Mouse (Mus musculus) kidney, postnatal 14 days (tissue): ENCODE results near the gene A430078G23Rik.
A peak's percentile ranks its signal among the peaks of the same experiment; 100 is the strongest.

Experiments
- DNase-seq: peaks from one replicate; pipeline ENCODE4 v3.0.0; 2022; ENCODE audit warnings: mixed read lengths

A430078G23Rik gene

GRCm38 (mm10) chr8:3350747-3351146 lies 2.5 kb upstream of the A430078G23Rik start:
- DNase-seq, result no peak

DNA sequence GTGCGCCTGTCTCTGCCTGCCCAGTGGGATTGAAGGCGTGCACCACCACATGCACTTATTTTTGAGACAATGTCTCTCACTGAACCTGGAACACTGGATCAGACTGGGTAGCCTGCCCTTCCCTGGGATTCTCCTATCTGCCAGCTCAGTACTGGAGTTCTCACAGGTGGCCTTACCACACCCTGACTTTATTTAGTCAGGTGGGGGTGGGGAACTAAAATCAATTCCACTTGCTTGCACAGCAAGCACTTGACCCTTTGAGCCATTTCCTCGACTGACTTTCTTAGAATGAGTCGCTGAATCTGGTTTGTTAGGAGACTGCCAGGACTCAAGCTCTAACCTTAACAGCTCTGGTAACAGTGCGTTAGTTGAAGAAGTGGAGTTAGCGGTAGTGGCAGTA lies 500 bp upstream of the A430078G23Rik start:
- DNase-seq, result no peak

- DNase-seq, result no peak
These were observed 712 bp downstream of the A430078G23Rik start for GRCm38 (mm10) chr8:3353811-3354442.

DNA sequence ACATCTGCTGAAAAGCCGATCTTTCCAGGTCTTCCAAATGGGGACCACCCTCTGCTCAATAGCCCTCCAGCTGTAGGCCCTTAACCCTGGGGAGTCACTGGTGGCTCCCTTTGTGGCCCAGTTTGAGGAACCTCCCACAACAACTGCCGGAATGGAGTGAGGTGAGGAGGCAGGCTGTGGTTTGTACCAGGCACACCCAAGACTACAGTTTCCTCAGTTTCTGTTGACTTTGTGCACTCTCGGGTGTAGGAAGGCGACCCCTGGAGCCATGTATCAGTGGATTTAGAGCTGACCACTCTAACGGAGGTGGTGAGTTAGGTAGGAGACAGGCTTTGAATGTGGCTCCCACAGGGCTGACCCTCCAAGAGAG lies 1.2 kb downstream of the A430078G23Rik start:
- no peak for DNase-seq

GRCm38 (mm10) chr8:3355586-3355985 lies 2.4 kb downstream of the A430078G23Rik start:
- DNase-seq, result no peak

GRCm38 (mm10) chr8:3358060-3358459 lies 4.8 kb downstream of the A430078G23Rik start:
- DNase-seq, result peak; percentile 83

DNA sequence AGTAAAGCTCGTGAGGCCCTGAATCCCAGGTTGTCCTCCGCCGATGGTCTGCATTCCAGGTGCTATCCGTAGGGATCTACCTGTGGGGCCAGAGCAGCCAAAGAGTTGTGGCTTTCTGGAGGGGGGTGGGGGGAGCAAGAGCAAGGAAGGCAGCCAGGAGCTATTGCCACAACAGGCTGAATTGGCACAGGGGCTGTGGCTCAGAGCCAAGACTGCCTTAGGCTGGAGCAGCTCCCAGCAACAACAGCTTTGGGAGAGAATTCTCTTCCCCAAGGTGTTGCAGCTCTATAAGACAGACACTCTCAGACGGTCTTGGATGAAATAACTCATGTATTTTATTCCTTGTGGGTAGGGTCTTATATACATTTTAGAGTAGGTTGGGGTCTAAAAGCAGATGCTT lies 13.9 kb downstream of the A430078G23Rik start:
- no peak for DNase-seq

DNA sequence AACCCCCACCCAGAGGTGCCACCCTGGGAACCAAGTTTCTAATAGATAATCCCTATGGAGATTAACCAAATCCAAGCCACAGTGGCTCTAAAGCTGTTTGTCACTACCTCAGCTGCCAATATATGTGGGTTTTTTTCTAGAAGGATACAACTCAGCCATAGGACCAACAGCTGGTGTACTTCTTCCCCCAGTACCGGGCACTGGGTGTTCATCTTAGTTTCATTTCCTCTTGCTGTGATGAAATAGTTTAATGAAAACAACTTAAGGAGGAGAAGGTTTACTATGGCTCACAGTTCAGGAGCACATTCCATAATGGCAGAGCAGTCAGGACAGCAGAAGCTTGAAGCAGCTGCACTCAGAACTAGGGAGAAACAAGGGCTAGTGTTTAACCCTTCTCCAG lies 14.9 kb downstream of the A430078G23Rik start:
- DNase-seq, result no peak

- no peak for DNase-seq
These were observed 22.5 kb downstream of the A430078G23Rik start for GRCm38 (mm10) chr8:3375748-3376147.

- no peak for DNase-seq
These were observed 23.5 kb downstream of the A430078G23Rik start for GRCm38 (mm10) chr8:3376641-3377274.

DNA sequence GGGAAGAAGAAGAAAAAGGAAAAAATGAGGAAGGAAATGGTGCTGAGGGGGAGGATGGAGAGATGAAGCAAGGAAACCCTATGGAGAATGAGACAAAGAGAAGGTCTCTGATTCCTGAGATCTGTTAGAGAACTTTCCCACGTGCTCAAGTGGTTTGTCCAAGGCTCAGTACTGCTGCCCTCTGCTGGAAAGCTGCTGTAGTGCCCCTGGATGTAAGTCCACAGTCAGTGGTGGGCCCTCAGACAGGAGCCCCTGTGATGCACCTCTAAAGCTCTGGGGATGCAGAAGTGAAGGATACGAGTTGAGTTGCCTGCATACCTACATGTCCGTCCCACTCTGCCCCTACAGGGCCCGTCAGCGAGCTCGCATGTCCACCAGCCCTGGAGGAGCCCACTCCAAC lies 34.1 kb downstream of the A430078G23Rik start:
- peak; percentile 75 for DNase-seq

GRCm38 (mm10) chr8:3388591-3389338 lies 35.5 kb downstream of the A430078G23Rik start:
- DNase-seq, result no peak

GRCm38 (mm10) chr8:3389506-3389905 lies 36.3 kb downstream of the A430078G23Rik start:
- no peak for DNase-seq

- no peak for DNase-seq
These were observed 39.1 kb downstream of the A430078G23Rik start for GRCm38 (mm10) chr8:3392293-3392692.

- peak; percentile 94 for DNase-seq
These were observed 39.8 kb downstream of the A430078G23Rik start, which contains the start of gene Arhgef18 for GRCm38 (mm10) chr8:3392771-3393710. Arhgef18 (plus strand) TSS chr8:3393006.

DNA sequence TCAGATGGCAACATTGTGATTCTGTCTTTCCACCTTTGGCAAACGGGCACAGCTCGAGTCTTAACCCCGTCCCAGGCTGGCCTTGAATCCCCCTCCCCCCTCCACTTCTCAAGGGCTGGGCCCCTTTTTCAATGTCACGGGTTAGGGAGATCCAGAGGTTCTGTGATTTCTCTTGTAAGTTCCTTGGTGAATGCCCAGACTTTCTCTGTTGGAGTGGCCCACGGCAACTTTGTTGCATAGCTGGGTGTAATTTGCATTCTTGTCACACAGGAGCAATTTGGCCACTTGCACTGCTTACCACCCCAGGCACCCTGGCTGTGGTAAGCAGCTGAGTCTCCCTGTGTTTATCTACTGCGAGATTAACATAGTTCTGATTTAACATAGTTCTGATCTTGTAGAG lies 41.4 kb downstream of the A430078G23Rik start:
- DNase-seq, result peak; percentile 71

DNA sequence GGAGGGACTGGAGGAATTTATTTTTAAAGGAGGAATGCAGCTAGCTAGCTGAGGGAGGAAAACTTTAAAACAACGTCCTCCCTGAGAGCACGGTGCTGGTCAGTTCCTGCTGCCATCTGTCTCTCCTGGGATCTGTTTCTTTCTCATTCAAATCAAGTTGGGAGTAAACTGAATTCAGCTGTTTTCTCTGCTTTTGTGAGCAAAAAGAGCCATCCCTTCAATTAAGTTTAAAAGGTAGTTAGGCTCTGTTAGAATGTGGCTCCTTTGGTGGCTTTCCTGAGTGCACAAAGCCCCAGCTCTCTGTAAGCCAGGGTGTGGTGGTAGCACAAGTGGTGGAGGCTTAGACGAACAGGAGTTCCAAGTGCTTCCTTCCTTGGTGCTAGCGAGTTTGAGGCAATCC lies 42.0 kb downstream of the A430078G23Rik start:
- no peak for DNase-seq

DNA sequence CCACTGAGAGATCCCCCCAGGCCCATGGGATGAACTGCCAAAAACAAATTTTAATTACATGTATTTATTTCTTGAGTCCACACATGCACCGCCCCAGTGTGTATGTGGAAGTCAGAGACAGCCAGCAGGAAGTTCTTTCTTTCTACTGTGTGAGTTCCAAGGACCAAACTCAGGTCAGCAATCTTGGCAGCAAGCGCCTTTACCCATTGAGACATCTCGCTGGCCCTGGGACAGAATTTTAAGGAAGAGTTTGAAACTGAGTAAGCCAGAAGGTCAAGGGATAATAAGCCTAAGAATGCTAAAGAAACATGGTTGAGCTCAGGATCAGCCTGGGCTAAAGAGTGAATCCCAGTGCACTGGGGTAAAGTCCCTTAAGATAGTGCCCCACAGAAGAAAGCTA lies 44.4 kb downstream of the A430078G23Rik start:
- peak; percentile 45 for DNase-seq

DNA sequence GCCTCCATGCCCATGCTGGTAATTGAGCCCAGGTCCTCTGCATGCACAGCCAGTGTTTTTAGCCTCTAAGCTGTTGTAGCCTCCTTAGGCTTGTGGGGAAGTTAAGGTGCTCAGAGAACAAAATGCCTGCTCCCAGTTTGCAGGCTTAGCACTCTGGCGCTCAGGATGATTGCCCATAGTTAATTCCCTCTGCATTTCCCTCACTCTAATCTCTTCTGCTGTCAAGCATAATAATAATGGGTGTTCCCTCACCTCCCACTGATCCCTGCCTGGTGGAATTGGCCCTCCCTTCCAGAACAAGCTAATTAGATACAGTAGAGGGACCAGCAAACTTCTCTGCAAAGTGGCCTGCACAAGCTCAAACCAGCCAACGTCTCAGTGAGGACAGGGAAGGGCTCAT lies 47.3 kb downstream of the A430078G23Rik start:
- DNase-seq, result no peak

GRCm38 (mm10) chr8:3407417-3407816 lies 54.2 kb downstream of the A430078G23Rik start:
- no peak for DNase-seq

- DNase-seq, result no peak
These were observed 57.9 kb downstream of the A430078G23Rik start for GRCm38 (mm10) chr8:3411085-3411484.

DNA sequence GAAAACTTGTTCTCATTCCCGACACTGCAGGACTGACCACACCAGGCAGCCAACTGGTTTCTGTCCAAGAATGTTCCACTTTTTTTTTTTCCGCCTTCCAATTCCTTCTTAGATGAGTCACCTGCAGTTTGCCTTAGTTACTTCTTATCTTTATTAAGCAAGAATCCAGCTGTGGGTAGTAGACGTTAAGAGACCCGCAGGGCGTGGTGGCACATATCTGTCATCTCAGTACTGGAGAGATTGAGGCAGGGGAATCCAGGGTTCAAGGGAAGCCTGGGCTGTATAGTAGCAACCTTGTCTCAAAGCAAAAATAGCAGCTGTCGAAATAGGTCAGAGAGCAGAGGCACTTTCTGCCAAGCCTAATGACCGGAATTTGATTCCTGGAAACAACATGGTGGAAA lies 58.7 kb downstream of the A430078G23Rik start:
- peak; percentile 21 for DNase-seq

- DNase-seq, result no peak
These were observed 59.6 kb downstream of the A430078G23Rik start for GRCm38 (mm10) chr8:3412816-3413215.
